Mouse (Mus musculus) CH12.LX (cell line): ENCODE measurements around the gene Npm1.

Source experiments
- CHD2 ChIP-seq: IDR thresholded peaks from 2 replicates; pipeline ENCODE4 v1.6.1; 2011; ENCODE audit warnings: low read length, improper control_type of control experiment
- CTCF ChIP-seq, 2 experiments: IDR thresholded peaks in 1 of 2; conservative IDR thresholded peaks in 1 of 2; 2 replicates each; pipeline ENCODE4 v1.5.1; 2011 to 2012; ENCODE audit warnings: low read depth in 2 of 2, low read length in 2 of 2, improper control_type of control experiment in 1 of 2, inconsistent platforms in 1 of 2, mild to moderate bottlenecking in 1 of 2, moderate library complexity in 1 of 2
- EP300 ChIP-seq: IDR thresholded peaks from 2 replicates; pipeline ENCODE4 v1.6.1; 2011; ENCODE audit warnings: low read length, improper control_type of control experiment
- ETS1 ChIP-seq: conservative IDR thresholded peaks from 2 replicates; pipeline ENCODE4 v1.6.1; 2012; ENCODE audit warnings: low read depth, mild to moderate bottlenecking, inconsistent platforms, low read length, improper control_type of control experiment, moderate library complexity
- JUN ChIP-seq: IDR thresholded peaks from 2 replicates; pipeline ENCODE4 v1.6.1; 2011; ENCODE audit warnings: low read depth, mild to moderate bottlenecking, low read length, improper control_type of control experiment, moderate library complexity; ENCODE audit not compliant: insufficient read depth
- KAT2A ChIP-seq: IDR thresholded peaks from 2 replicates; pipeline ENCODE4 v1.6.1; 2012; ENCODE audit warnings: low read length, improper control_type of control experiment, inconsistent platforms; ENCODE audit not compliant: insufficient replicate concordance
- MAFK ChIP-seq: IDR thresholded peaks from 2 replicates; pipeline ENCODE4 v1.6.1; 2011; ENCODE audit warnings: low read length, improper control_type of control experiment; ENCODE audit not compliant: insufficient replicate concordance
- MXI1 ChIP-seq: IDR thresholded peaks from 2 replicates; pipeline ENCODE4 v1.6.1; 2011; ENCODE audit warnings: mild to moderate bottlenecking, low read depth, low read length, improper control_type of control experiment
- MYC ChIP-seq: IDR thresholded peaks from 2 replicates; pipeline ENCODE4 v1.6.1; 2011; ENCODE audit warnings: low read depth, mild to moderate bottlenecking, improper control_type of control experiment, low read length
- POLR2A ChIP-seq: IDR thresholded peaks from 2 replicates; pipeline ENCODE4 v1.6.1; 2011; ENCODE audit warnings: low read depth, mild to moderate bottlenecking, improper control_type of control experiment, low read length
- POLR2AphosphoS2 ChIP-seq: IDR thresholded peaks from 2 replicates; pipeline ENCODE4 v1.6.1; 2011; ENCODE audit warnings: low read depth, low read length, improper control_type of control experiment
- SIN3A ChIP-seq: IDR thresholded peaks from 2 replicates; pipeline ENCODE4 v1.6.1; 2012; ENCODE audit warnings: low read length, improper control_type of control experiment, inconsistent platforms
- ZMIZ1 ChIP-seq: IDR thresholded peaks from 2 replicates; pipeline ENCODE4 v1.6.1; 2012; ENCODE audit warnings: low read depth, mild to moderate bottlenecking, inconsistent platforms, low read length, improper control_type of control experiment
- ZNF384 ChIP-seq: IDR thresholded peaks from 2 replicates; pipeline ENCODE4 v1.6.1; 2012; ENCODE audit warnings: low read depth, low read length, improper control_type of control experiment, inconsistent platforms

DNA sequence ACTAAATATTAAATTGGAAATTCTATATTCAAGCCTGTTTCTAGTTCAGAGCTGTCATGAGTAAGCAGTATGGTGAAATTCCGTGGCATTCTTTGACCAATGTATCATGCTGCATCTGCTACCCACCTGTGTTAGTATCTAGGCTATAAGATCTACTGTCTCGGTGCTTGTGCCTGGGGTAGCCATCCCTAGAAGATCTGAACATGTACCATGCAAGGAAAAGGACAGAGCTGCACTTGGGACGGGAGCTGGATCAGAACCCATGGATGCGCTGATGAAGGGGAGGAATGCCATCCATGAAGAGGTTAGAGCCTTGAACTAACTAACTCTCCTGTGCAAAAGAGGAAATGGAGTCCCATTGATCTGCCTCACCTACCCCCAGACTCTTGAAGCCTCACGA lies 24.3 kb downstream of the Npm1 start:
- TF ChIP-seq POLR2AphosphoS2 (no peak), EP300 (no peak), SIN3A (no peak), CTCF (conservative IDR thresholded peaks at IDR 0.05 in 1 of 2, IDR thresholded peaks at IDR 0.05 in 1 of 2; ENCODE audit: low read depth in 2 of 2, low read length in 2 of 2) (no peak), MYC (no peak), JUN (no peak), POLR2A (no peak), ZNF384 (no peak), MAFK (no peak), KAT2A (no peak), CHD2 (no peak), ETS1 (no peak), MXI1 (no peak), ZMIZ1 (no peak)
